Mouse (Mus musculus): ENCODE data around the gene B3galt6. TPM values are rescaled to one million over a fixed set of nuclear protein-coding genes. Genes with fewer than 3 reads are reported as not detected.
A peak's percentile ranks its signal among the peaks of the same experiment; 100 is the strongest.

The B3galt6 gene
- polyA plus RNA-seq, 1 experiment from 2014 or later, result 18.0 TPM

DNA sequence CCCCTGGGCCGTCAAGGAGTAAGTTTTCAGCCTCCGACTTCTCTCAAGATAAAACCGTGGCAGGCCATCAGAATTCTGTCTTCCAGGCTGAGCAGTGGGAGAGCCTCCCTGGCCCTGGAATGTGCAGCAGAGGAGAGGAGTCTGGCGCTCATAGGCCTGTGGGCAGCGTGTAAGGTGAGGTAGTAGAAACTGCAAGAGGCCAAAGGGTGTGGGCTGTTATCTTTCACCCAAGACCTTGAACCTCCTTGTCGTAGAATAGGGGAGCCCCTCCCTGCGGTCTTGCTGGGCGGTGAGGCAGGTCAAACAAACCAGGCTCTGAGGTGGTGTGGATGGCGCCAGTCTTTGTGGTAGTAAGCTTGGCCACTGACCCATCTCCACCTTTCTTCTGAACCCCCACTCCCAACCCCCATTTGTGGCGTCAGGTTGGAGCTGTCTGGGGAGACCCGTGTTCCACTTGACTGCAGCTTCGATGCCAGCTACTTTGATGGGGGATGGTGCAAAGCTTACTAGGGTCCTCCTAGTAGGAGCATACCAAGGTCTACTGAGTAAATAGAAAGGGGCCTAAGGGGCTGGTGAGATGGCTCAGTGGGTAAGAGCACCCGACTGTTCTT is 23.3 kb downstream of the B3galt6 start:
- Histone ChIP-seq H3K9ac (replicated peaks; ENCODE audit: low read length) (peak overlapping the region; percentile 20; the same call in 1 of the 2 replicates), H3K36me3 (ENCODE audit: insufficient read depth, low read length) (peaks cover 23% of the 10 kb centered on the region), H3K4me1 (ENCODE audit: insufficient read depth, low read length) (peaks cover 35% of the 10 kb centered on the region), H3K27me3 (ENCODE audit: insufficient read depth, low read length) (no peaks in the 10 kb centered on the region), H3K9me3 (ENCODE audit: low read length) (no peaks in the 10 kb centered on the region), H3K4me2 (replicated peaks; ENCODE audit: low read depth, low read length) (0 out of 2 replicates have a peak overlapping the region, but pooled peaks have one; percentile 2), H3K27ac (ENCODE audit: low read length) (peak overlapping the region; percentile 82), H3K4me3 (ENCODE audit: low read length) (no peak overlapping the region)
- ATAC-seq (ENCODE audit: low FRiP score, low TSS enrichment), result peak; percentile 82
- WGBS, result 38% methylated on average over 13 of the region's 13 CpGs

DNA sequence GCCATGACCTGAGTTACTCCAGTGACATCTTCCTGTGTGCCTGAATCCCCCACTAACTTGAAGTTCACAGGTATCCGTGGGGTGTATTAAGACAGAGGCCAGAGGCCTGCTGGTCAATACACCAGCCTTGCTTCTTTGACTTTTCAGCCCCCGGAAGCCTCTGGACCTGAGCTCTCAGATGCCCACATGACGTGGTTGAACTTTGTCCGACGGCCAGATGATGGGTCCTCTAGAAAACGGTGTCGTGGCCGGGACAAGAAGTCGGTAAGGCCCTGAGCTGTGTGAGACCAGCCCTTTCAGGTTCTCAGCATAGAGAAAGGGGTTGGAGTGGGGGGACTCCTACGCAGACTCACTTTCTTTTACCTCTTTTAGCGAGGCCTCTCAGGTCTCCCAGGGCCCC is 28.1 kb downstream of the B3galt6 start:
- Histone ChIP-seq H3K4me3 (ENCODE audit: low read length) (no peak overlapping the region), H3K27ac (ENCODE audit: low read length) (no peak overlapping the region), H3K9me3 (ENCODE audit: low read length) (no peaks in the 10 kb centered on the region), H3K36me3 (ENCODE audit: insufficient read depth, low read length) (peaks cover 26% of the 10 kb centered on the region), H3K4me1 (ENCODE audit: insufficient read depth, low read length) (peaks cover 34% of the 10 kb centered on the region), H3K9ac (replicated peaks; ENCODE audit: low read length) (no peak overlapping the region), H3K4me2 (replicated peaks; ENCODE audit: low read depth, low read length) (no peak overlapping the region), H3K27me3 (ENCODE audit: insufficient read depth, low read length) (no peaks in the 10 kb centered on the region)
- ATAC-seq (ENCODE audit: low FRiP score, low TSS enrichment), result no peak
- WGBS, result 90% methylated on average over 11 of the region's 11 CpGs

DNA sequence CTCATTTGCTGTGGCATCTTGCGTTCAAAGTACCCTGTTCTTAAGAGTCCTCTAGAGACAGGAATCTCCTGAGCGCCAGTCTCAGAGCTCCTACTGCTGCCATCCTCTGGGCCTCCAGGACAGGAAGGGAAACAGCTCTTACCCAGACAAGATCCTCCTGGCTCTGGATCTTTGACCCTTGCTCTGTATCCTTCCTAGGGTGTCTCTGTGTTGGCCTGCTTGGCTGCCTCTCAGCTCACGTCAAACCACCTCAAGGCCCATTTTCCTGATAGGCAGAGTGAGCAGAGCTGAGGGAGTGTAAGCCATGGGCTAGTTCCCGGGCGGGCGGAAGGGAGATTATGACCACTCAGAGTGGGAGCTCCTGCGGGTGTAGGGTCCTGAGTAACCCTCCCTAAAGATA is 29.3 kb downstream of the B3galt6 start:
- Histone ChIP-seq H3K27ac (ENCODE audit: low read length) (peak overlapping the region; percentile 13; the same call in 1 of the 2 replicates), H3K4me2 (replicated peaks; ENCODE audit: low read depth, low read length) (peak overlapping the region; percentile 89), H3K36me3 (ENCODE audit: insufficient read depth, low read length) (peaks cover 29% of the 10 kb centered on the region), H3K4me3 (ENCODE audit: low read length) (peak overlapping the region; percentile 62), H3K27me3 (ENCODE audit: insufficient read depth, low read length) (no peaks in the 10 kb centered on the region), H3K4me1 (ENCODE audit: insufficient read depth, low read length) (peaks cover 23% of the 10 kb centered on the region), H3K9ac (replicated peaks; ENCODE audit: low read length) (peak overlapping the region; percentile 75), H3K9me3 (ENCODE audit: low read length) (no peaks in the 10 kb centered on the region)
- WGBS, result 37% methylated on average over 7 of the region's 7 CpGs
- ATAC-seq (ENCODE audit: low FRiP score, low TSS enrichment), result no peak

DNA sequence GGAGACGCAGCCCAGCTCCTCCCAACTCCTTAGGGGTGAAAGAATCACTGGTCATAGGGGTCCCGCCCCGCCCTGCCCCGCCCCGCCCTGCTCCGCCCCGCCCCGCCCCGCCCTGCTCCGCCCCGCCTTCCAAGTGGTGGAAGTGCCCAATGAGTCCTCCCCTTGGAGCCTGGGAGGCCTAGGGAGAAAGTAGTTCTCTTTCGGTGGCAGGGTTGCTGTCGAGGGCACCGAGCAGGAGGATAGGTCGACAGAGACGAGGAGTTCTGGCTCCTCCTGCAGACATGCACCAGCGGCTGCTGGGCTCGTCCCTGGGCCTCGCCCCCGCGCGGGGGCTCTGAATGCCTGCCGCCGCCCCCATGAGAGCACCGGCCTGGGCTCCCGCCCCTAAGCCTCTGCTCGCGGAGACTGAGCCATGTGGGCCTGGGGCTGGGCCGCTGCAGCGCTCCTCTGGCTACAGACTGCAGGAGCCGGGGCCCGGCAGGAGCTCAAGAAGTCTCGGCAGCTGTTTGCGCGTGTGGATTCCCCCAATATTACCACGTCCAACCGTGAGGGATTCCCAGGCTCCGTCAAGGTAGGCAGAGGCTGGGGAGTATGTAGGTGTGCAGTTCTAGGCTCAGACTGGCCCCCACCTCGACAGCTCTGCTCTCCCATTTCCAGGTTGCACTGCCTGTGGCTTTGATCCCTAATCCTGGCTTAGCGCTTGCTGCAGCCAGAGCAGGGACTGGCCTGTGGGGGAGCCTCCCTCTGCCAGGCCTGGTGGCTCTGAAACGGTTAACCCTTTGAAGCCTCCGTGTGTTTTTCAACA is 30.1 kb downstream of the B3galt6 start, which contains the start of gene C1qtnf12:
Gene C1qtnf12, plus strand, starts transcription at position 152 of the 805 bp plus-strand sequence.
- WGBS, result 1% methylated on average over 31 of the region's 42 CpGs
- no peaks in the 10 kb centered on the region for H3K9me3 ChIP-seq (ENCODE audit: low read length)
- no peaks in the 10 kb centered on the region for H3K27me3 ChIP-seq (ENCODE audit: insufficient read depth, low read length)
- peak; percentile 89 for ATAC-seq (ENCODE audit: low FRiP score, low TSS enrichment)
- peak within 1 kb of the TSS; percentile 62 for H3K4me3 ChIP-seq (ENCODE audit: low read length)
- H3K4me1 ChIP-seq (ENCODE audit: insufficient read depth, low read length), result peaks cover 23% of the 10 kb centered on the region
- peak within 1 kb of the TSS; percentile 75 for H3K9ac ChIP-seq (replicated peaks; ENCODE audit: low read length)
- peak within 1 kb of the TSS; percentile 89 for H3K4me2 ChIP-seq (replicated peaks; ENCODE audit: low read depth, low read length)
- H3K27ac ChIP-seq (ENCODE audit: low read length), result peak within 1 kb of the TSS; percentile 86
- H3K36me3 ChIP-seq (ENCODE audit: insufficient read depth, low read length), result peaks cover 36% of the 10 kb centered on the region

DNA sequence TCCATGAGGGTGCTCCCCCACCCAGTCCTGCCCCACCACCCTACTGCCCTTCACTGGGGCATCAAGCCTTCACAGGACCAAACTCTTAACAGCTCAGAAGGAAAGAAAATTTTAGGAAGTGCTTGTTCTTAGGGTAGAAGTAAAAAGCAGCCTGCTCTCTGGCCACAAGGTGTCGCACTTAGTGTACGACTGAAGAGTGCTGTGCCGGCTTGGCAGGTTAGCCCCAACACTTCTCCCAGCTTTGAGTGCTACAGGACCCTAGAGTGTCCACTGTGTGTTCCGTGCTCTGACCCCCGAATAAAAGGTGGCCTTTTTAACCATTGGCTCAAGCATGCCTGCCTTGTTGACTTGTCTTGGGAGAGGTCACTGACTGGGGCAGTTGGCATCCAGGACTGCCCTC is 33.2 kb downstream of the B3galt6 start:
- Histone ChIP-seq H3K9ac (replicated peaks; ENCODE audit: low read length) (no peak overlapping the region), H3K4me1 (ENCODE audit: insufficient read depth, low read length) (peaks cover 23% of the 10 kb centered on the region), H3K4me2 (replicated peaks; ENCODE audit: low read depth, low read length) (no peak overlapping the region), H3K4me3 (ENCODE audit: low read length) (no peak overlapping the region), H3K36me3 (ENCODE audit: insufficient read depth, low read length) (peaks cover 34% of the 10 kb centered on the region), H3K27me3 (ENCODE audit: insufficient read depth, low read length) (no peaks in the 10 kb centered on the region), H3K9me3 (ENCODE audit: low read length) (no peaks in the 10 kb centered on the region), H3K27ac (ENCODE audit: low read length) (no peak overlapping the region)
- 3% methylated on average over 5 of the region's 5 CpGs for whole genome bisulfite sequencing
- ATAC-seq (ENCODE audit: low FRiP score, low TSS enrichment), result peak; percentile 50

DNA sequence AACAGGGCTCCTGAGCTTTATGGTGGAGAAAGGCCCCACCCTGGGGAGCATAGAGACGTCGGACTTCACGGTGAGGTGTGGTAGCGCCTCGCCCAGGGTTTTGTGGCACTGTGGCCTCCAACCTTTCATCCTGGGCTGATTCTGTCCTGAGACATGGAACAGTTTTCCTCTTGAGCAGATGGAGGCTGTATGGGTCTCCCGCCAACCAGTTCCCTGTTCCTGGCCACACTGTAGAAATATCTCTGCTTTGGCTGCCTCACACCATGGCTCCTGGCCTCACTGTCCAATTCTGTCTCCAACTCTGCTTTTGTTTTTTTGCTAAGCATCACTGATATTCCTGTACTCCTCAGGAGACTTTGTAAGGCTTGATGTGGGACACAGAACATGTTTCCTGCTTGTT is 37.0 kb downstream of the B3galt6 start:
- 94% methylated on average over 6 of the region's 6 CpGs for whole genome bisulfite sequencing
- Histone ChIP-seq H3K4me3 (ENCODE audit: low read length) (no peak overlapping the region), H3K36me3 (ENCODE audit: insufficient read depth, low read length) (peaks cover 56% of the 10 kb centered on the region), H3K9ac (replicated peaks; ENCODE audit: low read length) (no peak overlapping the region), H3K4me1 (ENCODE audit: insufficient read depth, low read length) (no peaks in the 10 kb centered on the region), H3K4me2 (replicated peaks; ENCODE audit: low read depth, low read length) (no peak overlapping the region), H3K27ac (ENCODE audit: low read length) (no peak overlapping the region), H3K9me3 (ENCODE audit: low read length) (no peaks in the 10 kb centered on the region), H3K27me3 (ENCODE audit: insufficient read depth, low read length) (no peaks in the 10 kb centered on the region)
- no peak for ATAC-seq (ENCODE audit: low FRiP score, low TSS enrichment)

DNA sequence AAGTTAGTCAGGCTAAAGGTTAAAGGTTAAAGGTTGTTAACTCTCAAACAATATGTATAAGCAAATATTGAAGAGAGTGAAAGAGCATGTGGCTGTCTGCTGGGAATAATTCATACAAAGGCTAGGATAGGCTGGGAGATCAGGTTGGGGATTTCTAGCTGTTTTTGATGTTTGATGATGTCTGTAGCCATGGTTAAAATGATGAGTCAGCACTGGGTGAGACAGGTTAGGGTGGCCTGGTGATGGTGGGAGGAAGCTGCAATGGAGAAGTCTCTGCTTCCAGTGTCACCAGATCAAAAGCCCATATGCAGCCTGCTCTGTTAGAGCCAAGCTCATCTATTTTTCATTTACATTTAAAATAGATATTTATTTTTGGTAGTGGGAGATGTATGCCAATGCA is 45.4 kb downstream of the B3galt6 start:
- H3K9me3 ChIP-seq (ENCODE audit: low read length), result no peaks in the 10 kb centered on the region
- H3K36me3 ChIP-seq (ENCODE audit: insufficient read depth, low read length), result peaks cover 45% of the 10 kb centered on the region
- peaks cover 18% of the 10 kb centered on the region for H3K4me1 ChIP-seq (ENCODE audit: insufficient read depth, low read length)
- H3K4me3 ChIP-seq (ENCODE audit: low read length), result no peak overlapping the region
- H3K27ac ChIP-seq (ENCODE audit: low read length), result no peak overlapping the region
- H3K27me3 ChIP-seq (ENCODE audit: insufficient read depth, low read length), result no peaks in the 10 kb centered on the region
- no peak overlapping the region for H3K9ac ChIP-seq (replicated peaks; ENCODE audit: low read length)
- no peak overlapping the region for H3K4me2 ChIP-seq (replicated peaks; ENCODE audit: low read depth, low read length)
- no peak for ATAC-seq (ENCODE audit: low FRiP score, low TSS enrichment)

DNA sequence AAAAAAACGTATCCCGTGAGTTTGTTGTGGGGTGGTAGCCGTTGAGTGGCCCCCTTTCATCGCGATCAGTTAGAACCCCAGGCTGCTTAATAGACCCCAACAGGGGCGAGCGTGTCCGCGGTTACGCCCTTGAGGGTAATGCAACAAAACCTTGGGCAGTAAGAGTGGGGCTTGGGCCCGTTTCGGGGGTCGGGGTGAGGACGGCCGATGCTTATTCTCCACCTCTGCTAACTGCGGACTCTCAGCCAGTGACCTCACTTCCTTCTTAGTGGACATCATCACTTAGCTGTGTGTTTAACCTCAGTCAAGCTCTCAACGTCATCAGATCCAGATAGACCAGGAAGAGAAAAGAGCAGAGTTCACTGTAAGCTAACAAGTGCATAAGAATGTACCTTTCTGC is 48.2 kb downstream of the B3galt6 start:
- no peaks in the 10 kb centered on the region for H3K9me3 ChIP-seq (ENCODE audit: low read length)
- 0% methylated on average over 17 of the region's 17 CpGs for WGBS
- peaks cover 18% of the 10 kb centered on the region; the same call in 1 of the 2 replicates for H3K36me3 ChIP-seq (ENCODE audit: insufficient read depth, low read length)
- peak overlapping the region; percentile 89 for H3K4me2 ChIP-seq (replicated peaks; ENCODE audit: low read depth, low read length)
- H3K27me3 ChIP-seq (ENCODE audit: insufficient read depth, low read length), result no peaks in the 10 kb centered on the region
- peak overlapping the region; percentile 66 for H3K27ac ChIP-seq (ENCODE audit: low read length)
- H3K4me3 ChIP-seq (ENCODE audit: low read length), result peak overlapping the region; percentile 97
- H3K9ac ChIP-seq (replicated peaks; ENCODE audit: low read length), result peak overlapping the region; percentile 96
- no peak; the same call in 1 of the 2 replicates for ATAC-seq (ENCODE audit: low FRiP score, low TSS enrichment)
- peaks cover 18% of the 10 kb centered on the region for H3K4me1 ChIP-seq (ENCODE audit: insufficient read depth, low read length)

DNA sequence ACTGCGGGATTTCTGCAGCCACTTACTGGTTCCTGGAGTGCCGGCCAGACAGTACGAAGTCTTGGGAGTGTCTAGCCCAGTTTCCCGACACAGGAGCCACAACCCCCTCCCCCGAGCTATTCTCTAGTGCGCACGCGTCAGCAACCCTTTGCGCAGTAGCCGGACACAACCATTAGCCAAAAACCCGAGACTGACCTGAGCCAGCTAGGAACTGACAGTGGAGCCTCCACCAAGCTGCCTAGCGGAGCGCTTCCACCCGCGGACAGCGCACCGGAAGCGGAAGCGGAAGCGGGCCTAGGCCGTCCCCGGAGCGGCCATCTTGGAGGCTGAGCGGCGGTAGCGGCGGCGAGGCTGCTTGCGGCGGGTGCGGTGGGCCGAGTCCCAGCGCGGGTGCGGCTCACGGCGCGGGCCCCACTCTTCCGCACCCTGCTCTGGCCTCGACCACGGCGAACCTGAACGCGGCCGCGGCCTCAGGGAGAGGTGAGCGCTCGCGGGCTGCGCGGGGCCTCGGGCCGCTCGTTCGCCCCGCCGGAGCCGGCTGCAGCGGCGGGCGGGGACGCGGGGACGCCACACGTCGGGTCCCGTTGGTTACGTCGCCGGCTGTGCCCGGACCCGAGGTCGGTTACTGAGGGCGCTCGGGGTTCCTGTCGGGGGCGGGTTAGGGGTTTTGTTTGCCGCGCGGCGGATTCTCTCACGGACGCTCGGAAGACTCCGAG is 48.8 kb downstream of the B3galt6 start, which contains the start of gene Ube2j2:
Gene Ube2j2, plus strand, starts transcription at position 298 of the 716 bp plus-strand sequence.
- Histone ChIP-seq H3K27ac (ENCODE audit: low read length) (peak within 1 kb of the TSS; percentile 88), H3K36me3 (ENCODE audit: insufficient read depth, low read length) (peaks cover 14% of the 10 kb centered on the region; the same call in 1 of the 2 replicates), H3K4me3 (ENCODE audit: low read length) (peak within 1 kb of the TSS; percentile 97), H3K4me2 (replicated peaks; ENCODE audit: low read depth, low read length) (peak within 1 kb of the TSS; percentile 89), H3K27me3 (ENCODE audit: insufficient read depth, low read length) (no peaks in the 10 kb centered on the region), H3K9me3 (ENCODE audit: low read length) (no peaks in the 10 kb centered on the region), H3K4me1 (ENCODE audit: insufficient read depth, low read length) (peaks cover 18% of the 10 kb centered on the region), H3K9ac (replicated peaks; ENCODE audit: low read length) (peak within 1 kb of the TSS; percentile 96)
- ATAC-seq (ENCODE audit: low FRiP score, low TSS enrichment), result peak; percentile 99
- WGBS, result under 1% methylated on average over 83 of the region's 85 CpGs

Measured in kidney, embryonic 16.5 days (tissue).